Mouse (Mus musculus) embryonic facial prominence, embryonic 13.5 days (tissue): ENCODE measurements around the gene Wwox. TPM values are rescaled to one million over a fixed set of nuclear protein-coding genes. Genes with fewer than 3 reads are reported as not detected.

Experiments
- ATAC-seq: fragments of 200-750 bp; cut with Nextera tagmentation; 2 replicates; pipeline ENCODE4 v1.8.0; 2017; ENCODE audit warnings: low read depth; ENCODE audit not compliant: insufficient number of reproducible peaks, insufficient read depth, low FRiP score, low TSS enrichment
- H3K27ac ChIP-seq: fragments of 300-500 bp; sonication (generic); 2 replicates; pipeline ENCODE4 v1.5.1; 2015; ENCODE audit warnings: moderate library complexity, mild to moderate bottlenecking, inconsistent platforms
- H3K27me3 ChIP-seq: fragments of 300-500 bp; sonication (generic); 2 replicates; pipeline ENCODE4 v1.6.1; 2015; ENCODE audit warnings: mild to moderate bottlenecking, inconsistent platforms
- H3K36me3 ChIP-seq: fragments of 300-500 bp; sonication (generic); 2 replicates; pipeline ENCODE4 v1.6.1; 2015; ENCODE audit warnings: mild to moderate bottlenecking, inconsistent platforms
- H3K4me1 ChIP-seq: fragments of 300-500 bp; sonication (generic); 2 replicates; pipeline ENCODE4 v1.6.1; 2015; ENCODE audit warnings: inconsistent platforms
- H3K4me2 ChIP-seq: fragments of 300-500 bp; sonication (generic); 2 replicates; pipeline ENCODE4 v1.6.1; 2015; ENCODE audit warnings: moderate library complexity, mild to moderate bottlenecking, inconsistent platforms
- H3K4me3 ChIP-seq: fragments of 300-500 bp; sonication (generic); 2 replicates; pipeline ENCODE4 v1.5.1; 2015; ENCODE audit warnings: mild to moderate bottlenecking, inconsistent platforms
- H3K9ac ChIP-seq: fragments of 300-500 bp; sonication (generic); 2 replicates; pipeline ENCODE4 v1.6.1; 2015; ENCODE audit warnings: mild to moderate bottlenecking, inconsistent platforms
- H3K9me3 ChIP-seq: fragments of 300-500 bp; sonication (generic); 2 replicates; pipeline ENCODE4 v1.6.1; 2016; ENCODE audit warnings: inconsistent platforms
- WGBS: fragments of 180-500 bp; shearing (Covaris S2); methylation state at CpG from one replicate; pipeline ENCODE4 v1.1.7; 2015; ENCODE audit warnings: mixed read lengths; 5-methylcytosine and 5-hydroxymethylcytosine counted together
- polyA plus RNA-seq: library from polyadenylated mRNA; unstranded; fragments of >200 nt; fragmentation: Nextera tagmentation; extraction: Ambion mirVana; gene quantifications from 2 replicates; pipeline ENCODE4 v1.2.1, GENCODE M21; 2015

The Wwox gene
- polyA plus RNA-seq, 1 experiment from 2014 or later = 11.5 TPM

DNA sequence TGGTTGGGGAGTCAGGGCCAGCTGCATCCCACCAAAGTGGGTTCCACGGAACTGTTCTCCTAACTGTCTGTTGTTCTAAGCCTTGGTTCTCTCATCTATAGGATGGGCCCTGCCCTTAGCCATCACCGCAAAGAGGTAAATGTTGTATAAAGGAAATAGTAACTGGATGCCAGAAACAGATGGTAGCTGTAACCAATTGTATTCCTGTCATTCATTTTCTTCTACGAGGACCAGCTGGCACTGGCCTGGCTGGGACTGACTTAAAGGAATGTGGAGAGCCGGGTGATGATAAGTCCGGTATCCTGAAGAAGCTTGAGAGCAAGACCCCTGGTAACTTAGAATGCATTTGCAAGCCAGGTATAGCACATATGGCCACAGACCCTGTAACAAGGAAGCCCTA, 451.0 kb downstream of the Wwox start:
- Histone ChIP-seq H3K27ac (no peak overlapping the region), H3K4me3 (no peak overlapping the region), H3K9me3 (no peaks in the 10 kb centered on the region), H3K9ac (no peak overlapping the region), H3K36me3 (no peaks in the 10 kb centered on the region), H3K4me1 (peaks cover 16% of the 10 kb centered on the region), H3K4me2 (no peak overlapping the region), H3K27me3 (no peaks in the 10 kb centered on the region)
- 21% methylated on average over 5 of the region's 5 CpGs for WGBS
- ATAC-seq = no peak

DNA sequence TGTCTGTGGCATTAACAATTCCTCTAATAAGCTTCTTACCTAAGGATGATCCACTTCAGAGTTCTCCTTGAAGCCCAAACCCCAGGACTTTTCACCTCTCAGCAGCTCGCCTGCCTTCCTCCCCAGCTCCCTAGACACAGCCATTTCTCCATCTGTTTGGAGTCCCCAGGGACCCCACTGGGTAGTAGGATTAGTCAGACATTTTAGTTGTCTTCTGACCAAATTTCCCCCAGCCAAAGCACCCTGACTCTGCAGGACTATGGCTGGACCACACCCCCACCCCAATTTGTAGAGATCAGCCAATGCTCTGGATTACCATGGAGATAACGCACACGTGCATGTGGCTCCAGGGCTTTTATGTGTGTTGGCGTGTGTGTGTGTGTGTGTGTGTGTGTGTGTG, 451.8 kb downstream of the Wwox start:
- no peaks in the 10 kb centered on the region for H3K27me3 ChIP-seq
- no peak overlapping the region for H3K27ac ChIP-seq
- no peaks in the 10 kb centered on the region for H3K9me3 ChIP-seq
- WGBS = 70% methylated on average over 4 of the region's 4 CpGs
- H3K9ac ChIP-seq = no peak overlapping the region
- no peak overlapping the region for H3K4me2 ChIP-seq
- ATAC-seq = no peak
- H3K36me3 ChIP-seq = no peaks in the 10 kb centered on the region
- peaks cover 16% of the 10 kb centered on the region for H3K4me1 ChIP-seq
- no peak overlapping the region for H3K4me3 ChIP-seq

DNA sequence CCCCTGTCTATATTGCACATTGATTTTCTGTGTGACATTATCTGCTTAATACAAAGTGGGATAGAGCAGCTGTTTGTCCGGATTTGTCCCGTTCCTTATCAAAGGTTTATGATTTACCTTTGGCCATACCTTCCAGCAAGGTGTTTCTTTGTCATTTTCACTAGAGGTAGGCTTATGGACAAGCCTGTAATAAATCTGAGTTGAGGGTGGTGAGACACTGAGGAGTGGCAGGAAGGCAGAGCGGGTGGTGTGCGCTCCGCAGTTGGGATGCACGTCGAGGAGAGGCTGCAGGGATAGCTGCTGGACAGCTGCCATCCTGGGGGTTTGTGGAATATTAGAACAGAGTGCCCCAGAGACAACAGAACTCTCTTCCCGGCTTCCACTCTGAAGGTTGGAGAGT, 458.0 kb downstream of the Wwox start:
- Histone ChIP-seq H3K4me2 (no peak overlapping the region), H3K4me1 (no peaks in the 10 kb centered on the region), H3K9ac (no peak overlapping the region), H3K4me3 (no peak overlapping the region), H3K36me3 (no peaks in the 10 kb centered on the region), H3K27me3 (no peaks in the 10 kb centered on the region; the same call in 1 of the 2 replicates), H3K27ac (no peak overlapping the region), H3K9me3 (no peaks in the 10 kb centered on the region)
- no peak for ATAC-seq
- 80% methylated on average over 8 of the region's 8 CpGs for WGBS

DNA sequence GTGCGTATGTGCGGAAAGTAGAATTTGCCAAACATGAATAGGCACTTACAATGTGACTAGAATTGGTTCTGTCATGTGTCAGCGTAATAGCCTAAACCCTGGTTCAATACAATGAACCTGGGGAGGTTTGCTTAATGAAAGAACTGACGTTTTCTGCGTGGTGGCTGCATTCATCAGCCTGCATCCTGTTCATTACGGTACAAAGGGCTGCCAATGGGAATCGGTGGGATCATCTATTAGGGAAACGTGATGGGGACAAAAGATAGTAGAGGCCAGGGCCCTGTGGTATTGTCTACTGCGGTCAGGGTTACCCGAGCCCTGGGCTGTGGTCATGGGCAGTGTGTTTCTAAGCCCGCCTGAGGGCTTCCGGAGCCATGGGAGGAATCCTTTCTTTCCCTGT, 459.7 kb downstream of the Wwox start:
- Histone ChIP-seq H3K9ac (no peak overlapping the region), H3K4me3 (no peak overlapping the region), H3K4me1 (no peaks in the 10 kb centered on the region), H3K4me2 (no peak overlapping the region), H3K36me3 (no peaks in the 10 kb centered on the region), H3K9me3 (no peaks in the 10 kb centered on the region), H3K27ac (no peak overlapping the region), H3K27me3 (no peaks in the 10 kb centered on the region; the same call in 1 of the 2 replicates)
- 74% methylated on average over 12 of the region's 12 CpGs for WGBS
- ATAC-seq = no peak

DNA sequence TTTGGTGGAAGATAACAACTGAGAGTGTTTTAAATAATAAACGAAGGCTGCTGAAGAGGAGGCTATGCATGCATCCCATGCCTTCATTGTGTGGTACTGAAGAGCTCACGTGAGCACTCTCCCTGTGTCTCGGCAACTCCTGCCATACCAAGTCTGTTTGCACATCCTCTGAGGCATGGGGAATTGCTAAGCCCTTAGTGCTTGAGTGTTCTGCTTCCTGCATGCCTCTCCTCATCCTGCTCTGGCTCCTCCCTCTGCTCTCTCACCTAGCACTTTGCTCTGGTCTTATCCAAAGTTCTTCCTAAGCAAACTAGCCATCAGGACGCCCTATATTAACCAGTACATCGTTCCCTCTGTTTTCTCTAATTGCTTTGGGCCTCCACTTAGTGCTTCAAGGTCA, 463.1 kb downstream of the Wwox start:
- Histone ChIP-seq H3K27ac (no peak overlapping the region), H3K9me3 (no peaks in the 10 kb centered on the region), H3K36me3 (no peaks in the 10 kb centered on the region), H3K4me2 (no peak overlapping the region), H3K9ac (no peak overlapping the region), H3K4me1 (peaks cover 3% of the 10 kb centered on the region; the same call in 1 of the 2 replicates), H3K4me3 (no peak overlapping the region), H3K27me3 (no peaks in the 10 kb centered on the region)
- 87% methylated on average over 5 of the region's 5 CpGs for WGBS
- ATAC-seq = no peak

DNA sequence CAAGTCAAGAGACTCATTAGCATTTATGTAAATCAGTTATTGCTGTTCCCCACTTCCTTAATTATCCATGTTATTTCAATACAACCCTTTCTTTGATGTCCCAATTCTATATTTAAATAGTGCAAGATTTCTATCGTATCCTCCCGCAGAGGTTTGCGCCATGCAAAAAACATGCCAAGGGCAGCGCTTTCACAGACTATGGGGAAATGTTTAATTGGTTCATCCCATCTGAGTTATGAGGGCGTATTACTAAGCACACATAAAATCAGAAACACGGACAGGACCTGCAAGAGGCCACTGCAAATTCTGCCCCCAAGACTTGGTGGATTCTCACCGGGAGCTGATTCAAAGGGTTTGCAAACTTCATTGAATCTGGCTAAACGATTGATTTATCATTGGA, 468.6 kb downstream of the Wwox start:
- no peak for ATAC-seq
- Histone ChIP-seq H3K27ac (no peak overlapping the region), H3K4me1 (peaks cover 3% of the 10 kb centered on the region; the same call in 1 of the 2 replicates), H3K9ac (no peak overlapping the region), H3K27me3 (no peaks in the 10 kb centered on the region), H3K4me2 (no peak overlapping the region), H3K36me3 (no peaks in the 10 kb centered on the region), H3K9me3 (no peaks in the 10 kb centered on the region), H3K4me3 (no peak overlapping the region)
- WGBS = 90% methylated on average over 8 of the region's 8 CpGs

DNA sequence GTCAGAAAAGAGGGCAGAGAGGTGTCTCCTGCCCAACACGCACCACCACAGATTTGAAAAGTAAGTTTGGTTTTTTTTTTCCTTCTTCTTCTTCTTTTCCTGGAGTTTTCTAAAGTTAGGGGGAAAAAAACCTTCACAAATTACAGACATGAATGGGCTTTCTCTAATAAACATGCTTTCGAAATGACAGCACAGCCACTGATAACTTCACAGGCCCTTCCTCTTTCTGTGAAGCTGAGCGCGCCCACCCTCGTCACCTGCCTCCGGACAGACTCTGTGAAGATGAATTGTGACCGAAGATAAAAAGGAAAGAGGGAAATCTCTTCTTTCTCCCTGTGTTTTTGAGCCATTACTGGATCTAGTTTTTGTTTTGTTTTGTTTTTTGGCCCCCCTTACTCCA, 469.1 kb downstream of the Wwox start:
- ATAC-seq = no peak
- WGBS = 88% methylated on average over 7 of the region's 7 CpGs
- Histone ChIP-seq H3K4me2 (no peak overlapping the region), H3K36me3 (no peaks in the 10 kb centered on the region), H3K27me3 (no peaks in the 10 kb centered on the region), H3K27ac (no peak overlapping the region), H3K4me3 (no peak overlapping the region), H3K4me1 (peaks cover 3% of the 10 kb centered on the region; the same call in 1 of the 2 replicates), H3K9me3 (no peaks in the 10 kb centered on the region), H3K9ac (no peak overlapping the region)

DNA sequence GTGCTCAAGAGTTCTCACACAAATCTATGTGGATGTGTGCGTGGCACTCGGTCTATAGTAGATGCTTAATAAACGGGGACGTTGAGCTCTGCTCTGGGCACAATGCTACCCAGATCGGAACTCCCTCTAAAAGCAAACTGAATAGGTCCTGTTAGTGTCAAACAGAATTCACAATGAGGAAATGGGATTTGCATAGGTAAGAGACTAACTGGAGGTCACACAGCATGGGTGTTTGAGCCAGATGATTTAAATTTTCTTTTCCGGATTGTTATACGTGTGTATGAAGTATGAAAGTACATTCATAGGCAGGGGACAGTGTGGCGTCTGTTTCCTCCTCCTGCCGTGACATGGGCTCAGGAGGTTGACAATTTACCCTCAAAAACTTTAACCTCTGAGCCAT, 469.7 kb downstream of the Wwox start:
- no peak for ATAC-seq
- Histone ChIP-seq H3K9me3 (no peaks in the 10 kb centered on the region), H3K27ac (no peak overlapping the region), H3K4me2 (no peak overlapping the region), H3K9ac (no peak overlapping the region), H3K4me1 (peaks cover 3% of the 10 kb centered on the region; the same call in 1 of the 2 replicates), H3K27me3 (no peaks in the 10 kb centered on the region), H3K36me3 (no peaks in the 10 kb centered on the region), H3K4me3 (no peak overlapping the region)
- WGBS = 80% methylated on average over 9 of the region's 9 CpGs

DNA sequence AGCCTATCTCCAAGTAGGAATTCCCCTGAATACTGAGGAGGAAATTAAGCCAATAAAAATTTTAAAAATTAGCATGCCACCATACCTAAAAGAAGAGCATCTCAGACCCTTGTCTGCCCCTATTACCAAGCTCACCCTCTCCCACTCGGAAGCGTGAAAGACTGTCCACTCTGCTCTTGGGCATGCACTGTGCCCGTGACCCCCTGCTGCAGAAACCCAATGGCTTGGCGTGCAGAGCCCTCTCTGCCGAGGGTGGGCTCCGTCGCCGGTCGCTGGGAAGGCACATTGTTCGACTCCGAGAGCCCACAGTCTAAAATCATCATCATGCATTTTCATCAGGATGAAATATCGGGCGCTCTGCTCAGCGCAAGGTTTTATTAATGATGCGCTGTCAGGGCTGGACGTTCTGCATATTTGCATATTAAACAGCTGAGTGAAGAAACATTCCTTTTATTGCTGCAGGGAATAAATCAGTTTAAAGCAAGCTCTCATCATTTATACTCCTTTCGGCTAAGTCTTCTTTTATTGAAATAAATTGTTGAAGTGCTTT, 471.7 kb downstream of the Wwox start:
- Histone ChIP-seq H3K9ac (no peak overlapping the region), H3K27ac (no peak overlapping the region), H3K9me3 (no peaks in the 10 kb centered on the region), H3K4me3 (no peak overlapping the region), H3K4me2 (no peak overlapping the region), H3K36me3 (no peaks in the 10 kb centered on the region), H3K27me3 (no peaks in the 10 kb centered on the region), H3K4me1 (peaks cover 3% of the 10 kb centered on the region; the same call in 1 of the 2 replicates)
- WGBS = 88% methylated on average over 17 of the region's 17 CpGs
- ATAC-seq = no peak

DNA sequence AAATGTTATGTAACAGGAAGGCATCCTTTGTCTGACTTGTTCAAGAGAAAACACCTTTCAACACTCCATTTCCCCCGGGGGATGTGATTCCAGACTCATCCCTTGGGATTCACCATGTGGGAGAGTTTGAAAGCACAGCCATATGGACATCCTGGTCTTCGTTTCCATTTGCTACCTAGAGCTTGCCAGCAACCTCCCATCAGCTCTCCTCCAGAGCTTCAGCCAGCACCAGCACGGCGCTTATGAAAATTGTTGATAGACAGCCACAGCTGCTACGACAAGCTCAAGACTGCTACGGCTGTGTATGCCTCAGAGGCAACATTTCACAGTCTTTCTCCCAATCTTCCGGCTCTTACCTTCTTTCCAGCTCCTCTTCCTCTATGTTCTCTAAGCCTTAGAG, 484.2 kb downstream of the Wwox start:
- Histone ChIP-seq H3K27ac (no peak overlapping the region), H3K9me3 (no peaks in the 10 kb centered on the region), H3K36me3 (no peaks in the 10 kb centered on the region), H3K27me3 (no peaks in the 10 kb centered on the region), H3K4me1 (peaks cover 6% of the 10 kb centered on the region; the same call in 1 of the 2 replicates), H3K4me3 (no peak overlapping the region), H3K9ac (no peak overlapping the region), H3K4me2 (no peak overlapping the region)
- no peak for ATAC-seq
- 64% methylated on average over 7 of the region's 7 CpGs for WGBS

DNA sequence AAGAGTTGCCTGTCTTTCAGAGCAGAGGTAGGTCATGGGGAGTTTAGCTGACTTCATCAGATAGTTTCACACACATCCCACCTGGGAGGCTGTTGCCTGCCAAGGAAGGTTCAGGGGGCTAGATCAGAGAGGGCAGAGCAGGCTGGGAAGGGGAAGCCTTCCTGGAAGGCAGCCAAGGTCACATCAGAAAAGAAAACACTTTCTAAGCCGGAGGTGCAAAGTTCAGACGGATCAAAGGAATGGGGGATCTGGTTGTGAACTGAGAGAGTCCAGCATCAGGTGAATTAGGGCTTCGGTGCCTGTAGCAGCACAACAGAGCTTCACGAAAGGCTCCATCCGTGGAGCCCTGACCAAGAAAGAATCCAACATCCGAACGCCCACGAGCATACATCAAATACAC, 488.0 kb downstream of the Wwox start:
- Histone ChIP-seq H3K36me3 (no peaks in the 10 kb centered on the region), H3K4me1 (peaks cover 15% of the 10 kb centered on the region), H3K4me2 (no peak overlapping the region), H3K27me3 (peaks cover 4% of the 10 kb centered on the region; the same call in 1 of the 2 replicates), H3K4me3 (no peak overlapping the region), H3K9ac (no peak overlapping the region), H3K9me3 (no peaks in the 10 kb centered on the region), H3K27ac (no peak overlapping the region)
- WGBS = 55% methylated on average over 8 of the region's 8 CpGs
- ATAC-seq = no peak

DNA sequence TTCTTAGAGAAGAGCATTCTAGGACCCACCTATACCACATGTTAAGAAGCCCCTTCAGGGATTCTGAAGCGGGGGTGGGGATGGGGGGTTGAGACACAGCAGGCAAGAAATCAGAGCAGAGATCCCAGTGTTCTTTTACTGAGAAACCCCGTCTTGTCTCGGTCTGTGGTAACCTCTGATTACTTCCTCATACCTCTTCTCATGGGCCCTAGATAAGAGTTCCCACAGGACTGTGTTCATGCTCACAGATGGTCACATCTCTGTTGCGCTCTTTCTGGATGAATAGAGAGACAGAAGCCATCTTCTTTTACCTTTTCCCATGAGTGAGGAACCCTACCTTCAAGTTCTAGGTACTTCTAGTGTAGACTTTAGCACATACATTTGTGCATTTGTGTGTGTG, 488.5 kb downstream of the Wwox start:
- Histone ChIP-seq H3K27ac (no peak overlapping the region), H3K4me1 (peaks cover 20% of the 10 kb centered on the region), H3K9ac (no peak overlapping the region), H3K27me3 (peaks cover 4% of the 10 kb centered on the region; the same call in 1 of the 2 replicates), H3K4me3 (no peak overlapping the region), H3K4me2 (no peak overlapping the region), H3K9me3 (no peaks in the 10 kb centered on the region), H3K36me3 (no peaks in the 10 kb centered on the region)
- WGBS = 86% methylated on average over 4 of the region's 4 CpGs
- ATAC-seq = no peak
